Mouse (Mus musculus): ENCODE data around the gene Lce1g. TPM values are rescaled to one million over a fixed set of nuclear protein-coding genes. Genes with fewer than 3 reads are reported as not detected.

Gene Lce1g
- 41.5 and 134 TPM in 2 replicates for polyA plus RNA-seq (2012; rRNA removed)

GRCm38 (mm10) chr3:92752238-92752637 lies at the start of gene Lce1g:
TSS of gene Lce1g (minus strand) at chr3:92752338.

GRCm38 (mm10) chr3:92790414-92790813 lies 38.3 kb upstream of the Lce1g start, which contains the start of gene Lce1j:
TSS of gene Lce1j (minus strand) at chr3:92790514.

GRCm38 (mm10) chr3:92778799-92779198 lies 26.7 kb upstream of the Lce1g start, which contains the start of gene Lce1i:
TSS of gene Lce1i (minus strand) at chr3:92778899.

GRCm38 (mm10) chr3:92764965-92765364 lies 12.8 kb upstream of the Lce1g start, which contains the start of gene Lce1h:
TSS of gene Lce1h (minus strand) at chr3:92765065.

GRCm38 (mm10) chr3:92738996-92739395 lies 13.1 kb downstream of the Lce1g start, which contains the start of gene Gm38119:
TSS of gene Gm38119 (minus strand) at chr3:92739096.

GRCm38 (mm10) chr3:92720250-92720649 lies 31.9 kb downstream of the Lce1g start, which contains the start of gene Lce1f:
TSS of gene Lce1f (minus strand) at chr3:92720350.

GRCm38 (mm10) chr3:92708974-92709373 lies 43.2 kb downstream of the Lce1g start, which contains the start of gene Lce1e:
TSS of gene Lce1e (minus strand) at chr3:92709074.

Other genes starting within 250 kb of the Lce1g start
- 0.13 and 0.28 TPM in 2 replicates for gene 2310046K23Rik, start 217.8 kb downstream of the Lce1g start, polyA plus RNA-seq (2012; rRNA removed)
- 1.8 and 2.7 TPM in 2 replicates for gene Ivl, start 178.6 kb downstream of the Lce1g start, polyA plus RNA-seq (2012; rRNA removed)
- gene Smcp, start 163.3 kb downstream of the Lce1g start, polyA plus RNA-seq (2012; rRNA removed): not detected in 2 replicates
- gene 2210017I01Rik, start 144.8 kb downstream of the Lce1g start, polyA plus RNA-seq (2012; rRNA removed): 2.9 and 3.0 TPM in 2 replicates
- gene Lce6a, start 130.7 kb downstream of the Lce1g start, polyA plus RNA-seq (2012; rRNA removed): 0.77 and 3.0 TPM in 2 replicates
- gene Lce1a1, start 104.0 kb downstream of the Lce1g start, polyA plus RNA-seq (2012; rRNA removed): 113 and 390 TPM in 2 replicates
- 117 and 331 TPM in 2 replicates for gene Lce1b, start 95.4 kb downstream of the Lce1g start, polyA plus RNA-seq (2012; rRNA removed)
- gene Lce1a2, start 82.0 kb downstream of the Lce1g start, polyA plus RNA-seq (2012; rRNA removed): 97.3 and 328 TPM in 2 replicates
- 108 and 297 TPM in 2 replicates for gene Lce1c, start 73.1 kb downstream of the Lce1g start, polyA plus RNA-seq (2012; rRNA removed)
- 105 and 245 TPM in 2 replicates for gene Lce1d, start 65.1 kb downstream of the Lce1g start, polyA plus RNA-seq (2012; rRNA removed)
- gene Lce1e, start 43.3 kb downstream of the Lce1g start, polyA plus RNA-seq (2012; rRNA removed): 50.9 and 159 TPM in 2 replicates
- gene Lce1f, start 32.0 kb downstream of the Lce1g start, polyA plus RNA-seq (2012; rRNA removed): 83.4 and 310 TPM in 2 replicates
- gene Gm38119, start 13.2 kb downstream of the Lce1g start, polyA plus RNA-seq (2012; rRNA removed): 0.45 and 1.1 TPM in 2 replicates
- gene Lce1h, start 12.7 kb upstream of the Lce1g start, polyA plus RNA-seq (2012; rRNA removed): 63.4 and 161 TPM in 2 replicates
- gene Lce1i, start 26.6 kb upstream of the Lce1g start, polyA plus RNA-seq (2012; rRNA removed): 70.5 and 204 TPM in 2 replicates
- gene Lce1j, start 38.2 kb upstream of the Lce1g start, polyA plus RNA-seq (2012; rRNA removed): 58.0 and 193 TPM in 2 replicates
- gene Lce1k, start 55.6 kb upstream of the Lce1g start, polyA plus RNA-seq (2012; rRNA removed): 34.9 and 89.6 TPM in 2 replicates
- 21.1 and 65.4 TPM in 2 replicates for gene Kprp, start 74.9 kb upstream of the Lce1g start, polyA plus RNA-seq (2012; rRNA removed)
- gene Lce1l, start 98.9 kb upstream of the Lce1g start, polyA plus RNA-seq (2012; rRNA removed): 33.4 and 88.8 TPM in 2 replicates
- gene 2310050C09Rik, start 117.9 kb upstream of the Lce1g start, polyA plus RNA-seq (2012; rRNA removed): 17.7 and 52.2 TPM in 2 replicates
- 68.7 and 136 TPM in 2 replicates for gene Lce3a, start 173.9 kb upstream of the Lce1g start, polyA plus RNA-seq (2012; rRNA removed)
- gene Lce3b, start 180.6 kb upstream of the Lce1g start, polyA plus RNA-seq (2012; rRNA removed): 78.3 and 161 TPM in 2 replicates
- 184 and 421 TPM in 2 replicates for gene Lce3c, start 192.1 kb upstream of the Lce1g start, polyA plus RNA-seq (2012; rRNA removed)
- 26.4 and 44.7 TPM in 2 replicates for gene Lce3d, start 205.1 kb upstream of the Lce1g start, polyA plus RNA-seq (2012; rRNA removed)
- 54.0 and 187 TPM in 2 replicates for gene Lce3e, start 214.7 kb upstream of the Lce1g start, polyA plus RNA-seq (2012; rRNA removed)
- 126 and 354 TPM in 2 replicates for gene Lce3f, start 239.9 kb upstream of the Lce1g start, polyA plus RNA-seq (2012; rRNA removed)